Mouse (Mus musculus): ENCODE measurements around the gene Hs3st4. TPM values are rescaled to one million over a fixed set of nuclear protein-coding genes. Genes with fewer than 3 reads are reported as not detected.

The Hs3st4 gene
- polyA plus RNA-seq, 1 experiment from 2014 or later = 18.0 TPM

GRCm38 (mm10) chr7:123992121-123992520, 9.5 kb downstream of the Hs3st4 start:
- no peak overlapping the region for H3K9ac ChIP-seq (replicated peaks; ENCODE audit: low read depth, low read length)
- no peaks in the 10 kb centered on the region for H3K36me3 ChIP-seq (ENCODE audit: control insufficient read depth, insufficient read depth)
- H3K27me3 ChIP-seq (replicated peaks; ENCODE audit: control insufficient read depth, insufficient read depth, low read length) = no peaks in the 10 kb centered on the region
- no peak overlapping the region for H3K4me3 ChIP-seq (replicated peaks; ENCODE audit: low read length)
- H3K4me1 ChIP-seq (replicated peaks; ENCODE audit: control insufficient read depth, insufficient read depth, low read length) = no peaks in the 10 kb centered on the region
- H3K4me2 ChIP-seq (ENCODE audit: low read length) = no peak overlapping the region
- H3K27ac ChIP-seq (ENCODE audit: low read length) = no peak overlapping the region
- H3K9me3 ChIP-seq (ENCODE audit: control insufficient read depth, low read length) = no peaks in the 10 kb centered on the region
- WGBS = 67% methylated on average over 3 of the region's 3 CpGs
- no peak for ATAC-seq

- Histone ChIP-seq H3K36me3 (ENCODE audit: control insufficient read depth, insufficient read depth) (no peaks in the 10 kb centered on the region), H3K9ac (replicated peaks; ENCODE audit: low read depth, low read length) (no peak overlapping the region), H3K27me3 (replicated peaks; ENCODE audit: control insufficient read depth, insufficient read depth, low read length) (no peaks in the 10 kb centered on the region), H3K4me1 (replicated peaks; ENCODE audit: control insufficient read depth, insufficient read depth, low read length) (no peaks in the 10 kb centered on the region), H3K9me3 (ENCODE audit: control insufficient read depth, low read length) (no peaks in the 10 kb centered on the region), H3K4me2 (ENCODE audit: low read length) (no peak overlapping the region), H3K4me3 (replicated peaks; ENCODE audit: low read length) (no peak overlapping the region), H3K27ac (ENCODE audit: low read length) (no peak overlapping the region)
- 34% methylated on average over 3 of the region's 3 CpGs for WGBS
- ATAC-seq = no peak
Measured at GRCm38 (mm10) chr7:123997266-123997665, 14.6 kb downstream of the Hs3st4 start.

- Histone ChIP-seq H3K4me2 (ENCODE audit: low read length) (no peak overlapping the region), H3K36me3 (ENCODE audit: control insufficient read depth, insufficient read depth) (no peaks in the 10 kb centered on the region), H3K4me1 (replicated peaks; ENCODE audit: control insufficient read depth, insufficient read depth, low read length) (no peaks in the 10 kb centered on the region), H3K9me3 (ENCODE audit: control insufficient read depth, low read length) (no peaks in the 10 kb centered on the region), H3K4me3 (replicated peaks; ENCODE audit: low read length) (no peak overlapping the region), H3K9ac (replicated peaks; ENCODE audit: low read depth, low read length) (no peak overlapping the region), H3K27ac (ENCODE audit: low read length) (no peak overlapping the region), H3K27me3 (replicated peaks; ENCODE audit: control insufficient read depth, insufficient read depth, low read length) (no peaks in the 10 kb centered on the region)
- 59% methylated on average over 7 of the region's 7 CpGs for WGBS
- peak; percentile 52; the same call in 1 of the 2 replicates for ATAC-seq
Measured at GRCm38 (mm10) chr7:123998601-123999000, 15.9 kb downstream of the Hs3st4 start.

GRCm38 (mm10) chr7:124026908-124027307, 44.2 kb downstream of the Hs3st4 start:
- H3K27ac ChIP-seq (ENCODE audit: low read length) = no peak overlapping the region
- no peaks in the 10 kb centered on the region for H3K36me3 ChIP-seq (ENCODE audit: control insufficient read depth, insufficient read depth)
- no peaks in the 10 kb centered on the region for H3K4me1 ChIP-seq (replicated peaks; ENCODE audit: control insufficient read depth, insufficient read depth, low read length)
- no peak overlapping the region for H3K4me3 ChIP-seq (replicated peaks; ENCODE audit: low read length)
- WGBS = 91% methylated on average over 5 of the region's 5 CpGs
- ATAC-seq = no peak
- H3K27me3 ChIP-seq (replicated peaks; ENCODE audit: control insufficient read depth, insufficient read depth, low read length) = no peaks in the 10 kb centered on the region
- H3K4me2 ChIP-seq (ENCODE audit: low read length) = no peak overlapping the region
- peaks cover 7% of the 10 kb centered on the region; the same call in 1 of the 2 replicates for H3K9me3 ChIP-seq (ENCODE audit: control insufficient read depth, low read length)
- H3K9ac ChIP-seq (replicated peaks; ENCODE audit: low read depth, low read length) = no peak overlapping the region

- no peak overlapping the region for H3K4me2 ChIP-seq (ENCODE audit: low read length)
- H3K4me1 ChIP-seq (replicated peaks; ENCODE audit: control insufficient read depth, insufficient read depth, low read length) = peaks cover 5% of the 10 kb centered on the region; the same call in 1 of the 2 replicates
- no peak overlapping the region for H3K27ac ChIP-seq (ENCODE audit: low read length)
- ATAC-seq = no peak
- H3K27me3 ChIP-seq (replicated peaks; ENCODE audit: control insufficient read depth, insufficient read depth, low read length) = no peaks in the 10 kb centered on the region
- H3K36me3 ChIP-seq (ENCODE audit: control insufficient read depth, insufficient read depth) = no peaks in the 10 kb centered on the region
- no peak overlapping the region for H3K4me3 ChIP-seq (replicated peaks; ENCODE audit: low read length)
- H3K9ac ChIP-seq (replicated peaks; ENCODE audit: low read depth, low read length) = no peak overlapping the region
- H3K9me3 ChIP-seq (ENCODE audit: control insufficient read depth, low read length) = peaks cover 7% of the 10 kb centered on the region; the same call in 1 of the 2 replicates
- 41% methylated on average over 2 of the region's 2 CpGs for WGBS
Measured at GRCm38 (mm10) chr7:124032236-124032635, 49.6 kb downstream of the Hs3st4 start.

GRCm38 (mm10) chr7:124033332-124033731, 50.7 kb downstream of the Hs3st4 start:
- no peaks in the 10 kb centered on the region for H3K27me3 ChIP-seq (replicated peaks; ENCODE audit: control insufficient read depth, insufficient read depth, low read length)
- 43% methylated on average over 2 of the region's 2 CpGs for WGBS
- no peaks in the 10 kb centered on the region for H3K36me3 ChIP-seq (ENCODE audit: control insufficient read depth, insufficient read depth)
- H3K9me3 ChIP-seq (ENCODE audit: control insufficient read depth, low read length) = peaks cover 7% of the 10 kb centered on the region; the same call in 1 of the 2 replicates
- ATAC-seq = no peak
- H3K27ac ChIP-seq (ENCODE audit: low read length) = no peak overlapping the region
- H3K4me1 ChIP-seq (replicated peaks; ENCODE audit: control insufficient read depth, insufficient read depth, low read length) = peaks cover 13% of the 10 kb centered on the region
- no peak overlapping the region for H3K9ac ChIP-seq (replicated peaks; ENCODE audit: low read depth, low read length)
- no peak overlapping the region for H3K4me2 ChIP-seq (ENCODE audit: low read length)
- H3K4me3 ChIP-seq (replicated peaks; ENCODE audit: low read length) = no peak overlapping the region

GRCm38 (mm10) chr7:124037281-124037700, 54.6 kb downstream of the Hs3st4 start:
- no peak overlapping the region for H3K4me2 ChIP-seq (ENCODE audit: low read length)
- WGBS = 13% methylated on average over 5 of the region's 5 CpGs
- H3K27me3 ChIP-seq (replicated peaks; ENCODE audit: control insufficient read depth, insufficient read depth, low read length) = no peaks in the 10 kb centered on the region
- no peaks in the 10 kb centered on the region for H3K9me3 ChIP-seq (ENCODE audit: control insufficient read depth, low read length)
- peak; percentile 77 for ATAC-seq
- H3K9ac ChIP-seq (replicated peaks; ENCODE audit: low read depth, low read length) = 0 out of 2 replicates have a peak overlapping the region, but pooled peaks have one; percentile 17
- no peaks in the 10 kb centered on the region for H3K36me3 ChIP-seq (ENCODE audit: control insufficient read depth, insufficient read depth)
- H3K27ac ChIP-seq (ENCODE audit: low read length) = no peak overlapping the region
- H3K4me3 ChIP-seq (replicated peaks; ENCODE audit: low read length) = no peak overlapping the region
- peaks cover 13% of the 10 kb centered on the region for H3K4me1 ChIP-seq (replicated peaks; ENCODE audit: control insufficient read depth, insufficient read depth, low read length)

GRCm38 (mm10) chr7:124039142-124039541, 56.5 kb downstream of the Hs3st4 start:
- no peak for ATAC-seq
- WGBS = 65% methylated on average over 5 of the region's 5 CpGs
- Histone ChIP-seq H3K9ac (replicated peaks; ENCODE audit: low read depth, low read length) (no peak overlapping the region), H3K4me2 (ENCODE audit: low read length) (no peak overlapping the region), H3K9me3 (ENCODE audit: control insufficient read depth, low read length) (no peaks in the 10 kb centered on the region), H3K36me3 (ENCODE audit: control insufficient read depth, insufficient read depth) (no peaks in the 10 kb centered on the region), H3K4me1 (replicated peaks; ENCODE audit: control insufficient read depth, insufficient read depth, low read length) (peaks cover 10% of the 10 kb centered on the region), H3K4me3 (replicated peaks; ENCODE audit: low read length) (no peak overlapping the region), H3K27ac (ENCODE audit: low read length) (no peak overlapping the region), H3K27me3 (replicated peaks; ENCODE audit: control insufficient read depth, insufficient read depth, low read length) (no peaks in the 10 kb centered on the region)

- Histone ChIP-seq H3K36me3 (ENCODE audit: control insufficient read depth, insufficient read depth) (no peaks in the 10 kb centered on the region), H3K4me1 (replicated peaks; ENCODE audit: control insufficient read depth, insufficient read depth, low read length) (no peaks in the 10 kb centered on the region), H3K9ac (replicated peaks; ENCODE audit: low read depth, low read length) (no peak overlapping the region), H3K4me3 (replicated peaks; ENCODE audit: low read length) (no peak overlapping the region), H3K27ac (ENCODE audit: low read length) (no peak overlapping the region), H3K27me3 (replicated peaks; ENCODE audit: control insufficient read depth, insufficient read depth, low read length) (no peaks in the 10 kb centered on the region), H3K9me3 (ENCODE audit: control insufficient read depth, low read length) (no peaks in the 10 kb centered on the region), H3K4me2 (ENCODE audit: low read length) (no peak overlapping the region)
- ATAC-seq = no peak
Measured at GRCm38 (mm10) chr7:124047382-124047781, 64.7 kb downstream of the Hs3st4 start.

- no peak overlapping the region for H3K9ac ChIP-seq (replicated peaks; ENCODE audit: low read depth, low read length)
- H3K4me2 ChIP-seq (ENCODE audit: low read length) = no peak overlapping the region
- WGBS = 38% methylated on average over 1 of the region's 1 CpGs
- H3K27ac ChIP-seq (ENCODE audit: low read length) = no peak overlapping the region
- no peak for ATAC-seq
- no peaks in the 10 kb centered on the region for H3K4me1 ChIP-seq (replicated peaks; ENCODE audit: control insufficient read depth, insufficient read depth, low read length)
- H3K27me3 ChIP-seq (replicated peaks; ENCODE audit: control insufficient read depth, insufficient read depth, low read length) = no peaks in the 10 kb centered on the region
- no peaks in the 10 kb centered on the region for H3K9me3 ChIP-seq (ENCODE audit: control insufficient read depth, low read length)
- H3K4me3 ChIP-seq (replicated peaks; ENCODE audit: low read length) = no peak overlapping the region
- H3K36me3 ChIP-seq (ENCODE audit: control insufficient read depth, insufficient read depth) = no peaks in the 10 kb centered on the region
Measured at GRCm38 (mm10) chr7:124048971-124049370, 66.3 kb downstream of the Hs3st4 start.

All from forebrain, embryonic 16.5 days (tissue).